Comparison of ENCODE assay signal across 33 mouse cellular contexts in the genomic region with DNA sequence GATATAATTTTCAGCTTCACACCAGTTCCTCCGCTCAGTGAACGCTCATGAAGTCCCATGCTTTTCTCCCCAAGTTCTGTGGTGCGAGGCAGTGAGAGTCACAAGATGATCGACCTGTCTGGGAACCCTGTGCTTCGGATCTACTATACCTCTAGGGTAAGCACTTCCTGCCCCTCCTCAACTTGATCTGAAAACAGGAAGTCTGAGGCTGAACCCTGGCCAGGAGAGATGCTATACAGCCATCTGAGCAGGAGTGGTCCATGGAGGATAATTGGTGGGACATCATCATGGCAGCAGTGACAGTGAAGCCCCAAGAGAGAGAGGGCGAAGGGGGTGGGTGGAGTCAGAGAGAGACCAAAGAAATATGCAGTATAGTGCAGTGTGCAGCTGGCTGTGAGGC. TPM values are rescaled to one million over a fixed set of nuclear protein-coding genes. Genes with fewer than 3 reads are reported as not detected.
DNase-seq lines count a peak whose midpoint lies in the region; ATAC-seq and TF ChIP-seq lines count a peak whose summit lies in the region.
"Had no signal": no experiment of that assay in that cellular context is flagged by ENCODE, and none has a peak within 500 bp of the region (broad histone marks: within the 10 kb centered on the region; RNA-seq: fewer than 3 reads in every experiment).

No protein-coding gene starts in this region.

- peak overlapping the region; percentile 52 for H3K27ac ChIP-seq in spleen, adult 2 months (ENCODE audit: insufficient read depth, low read length)
- H3K27ac ChIP-seq in liver, postnatal 0 days (ENCODE audit: low read depth), result no peak overlapping the region
- H3K27ac ChIP-seq in forebrain, embryonic 10.5 days, result no peak overlapping the region
- H3K27ac ChIP-seq: heart, adult 2 months; hindbrain, embryonic 14.5 days; kidney, embryonic 15.5 days; layer of hippocampus, adult 2 months; left cerebral cortex, adult 2 months; limb, embryonic 12.5 days; liver, embryonic 15.5 days; lung, embryonic 15.5 days; midbrain, embryonic 10.5 days; neural tube, embryonic 12.5 days; stomach, embryonic 15.5 days had no signal

- H3K9ac ChIP-seq in liver, postnatal 0 days (replicated peaks), result no peak overlapping the region
- H3K9ac ChIP-seq: hindbrain, embryonic 14.5 days; kidney, embryonic 15.5 days; limb, embryonic 12.5 days; liver, embryonic 15.5 days; lung, embryonic 15.5 days; neural tube, embryonic 12.5 days; stomach, embryonic 15.5 days had no signal

- no peaks in the 10 kb centered on the region for H3K27me3 ChIP-seq in spleen, adult 2 months (ENCODE audit: control insufficient read depth, insufficient read depth, low read length)
- no peaks in the 10 kb centered on the region for H3K27me3 ChIP-seq in liver, postnatal 0 days (ENCODE audit: insufficient read depth, low read length)
- H3K27me3 ChIP-seq in forebrain, embryonic 10.5 days (ENCODE audit: poor library complexity, severe bottlenecking), result no peaks in the 10 kb centered on the region
- H3K27me3 ChIP-seq: heart, embryonic 12.5 days; kidney, embryonic 15.5 days; limb, embryonic 12.5 days; liver, embryonic 15.5 days; lung, embryonic 15.5 days; neural tube, embryonic 12.5 days; Patski; stomach, embryonic 15.5 days had no signal

- H3K4me2 ChIP-seq in liver, postnatal 0 days (ENCODE audit: low read depth, low read length), result no peak overlapping the region
- H3K4me2 ChIP-seq: heart, embryonic 12.5 days; hindbrain, embryonic 14.5 days; kidney, embryonic 15.5 days; limb, embryonic 12.5 days; liver, embryonic 15.5 days; lung, embryonic 15.5 days; neural tube, embryonic 12.5 days; stomach, embryonic 15.5 days had no signal

- WGBS in spleen, adult 2 months, result 63% methylated on average over 6 of the region's 6 CpGs
- WGBS in liver, postnatal 0 days (ENCODE audit: insufficient replicate concordance), result 70% methylated on average over 6 of the region's 6 CpGs
- 93% methylated on average over 6 of the region's 6 CpGs for WGBS in forebrain, embryonic 10.5 days

- no peak for DNase-seq in spleen, adult 2 months (ENCODE audit: low read depth in 1 of 2, low spot score in 2 of 2)
- no peak for DNase-seq in spleen, postnatal 10 days (ENCODE audit: low spot score in 2 of 2)
- peak; percentile 41 for DNase-seq in CD4-positive helper T cell, adult 2 months (ENCODE audit: low read depth, low spot score)
- DNase-seq in CD8-positive naive resting alpha-beta T cell, adult 2 months (ENCODE audit: low read depth in 2 of 2, low spot score in 2 of 2), result peak; percentile 11 to 30
- peak; percentile 57 for DNase-seq in naive thymus-derived CD4-positive, alpha-beta T cell, adult 2 months (ENCODE audit: low read depth)
- DNase-seq in liver, postnatal 0 days, result no peak
- DNase-seq in forebrain, embryonic 10.5 days (ENCODE audit: extremely low spot score, low spot score), result no peak
- DNase-seq: adrenal gland, postnatal 25 days; cerebellum, adult 11-12 months; cerebellum, postnatal 10 days; heart, adult 2 months; kidney, adult 11 months; kidney, postnatal 25 days; right cerebral cortex, adult 18-20 months; right cerebral cortex, postnatal 4 days; thymus, postnatal 36 days had no signal

- TF ChIP-seq CTCF in spleen, adult 2 months (IDR thresholded peaks at IDR 0.05; ENCODE audit: extremely low read depth, insufficient read depth, insufficient read length, insufficient replicate concordance), result no peak
- TF ChIP-seq CTCF in liver, postnatal 0 days (IDR thresholded peaks at IDR 0.05; ENCODE audit: low read depth), result no peak

- no peak; the same call in 1 of the 2 replicates for TF ChIP-seq POLR2A in spleen, adult 2 months (IDR thresholded peaks at IDR 0.05; ENCODE audit: low read depth, low read length)

- no peaks in the 10 kb centered on the region for H3K9me3 ChIP-seq in liver, postnatal 0 days (ENCODE audit: low read length)
- H3K9me3 ChIP-seq in forebrain, embryonic 10.5 days, result no peaks in the 10 kb centered on the region
- H3K9me3 ChIP-seq: heart, embryonic 12.5 days; kidney, embryonic 15.5 days; limb, embryonic 12.5 days; liver, embryonic 15.5 days; lung, embryonic 15.5 days; midbrain, embryonic 10.5 days; neural tube, embryonic 12.5 days; stomach, embryonic 15.5 days had no signal

- no peak for ATAC-seq in liver, postnatal 0 days
- ATAC-seq: forebrain, embryonic 16.5 days; inflammation-experienced regulatory T-cells, adult 6 months; midbrain, embryonic 16.5 days; Patski had no signal

- no peaks in the 10 kb centered on the region; the same call in 1 of the 2 replicates for H3K4me1 ChIP-seq in spleen, adult 2 months (ENCODE audit: control insufficient read depth, insufficient read depth, insufficient read length)
- H3K4me1 ChIP-seq in liver, postnatal 0 days (ENCODE audit: insufficient read depth), result peaks cover 31% of the 10 kb centered on the region
- peaks cover 23% of the 10 kb centered on the region for H3K4me1 ChIP-seq in forebrain, embryonic 10.5 days

- no peak for TF ChIP-seq EP300 in liver, postnatal 0 days (IDR thresholded peaks at IDR 0.05; ENCODE audit: low read depth)

- peaks cover 20% of the 10 kb centered on the region for H3K36me3 ChIP-seq in spleen, adult 2 months (ENCODE audit: control insufficient read depth, insufficient read depth, low read length)
- H3K36me3 ChIP-seq in liver, postnatal 0 days (replicated peaks; ENCODE audit: insufficient read depth, low read length), result peaks cover 27% of the 10 kb centered on the region
- H3K36me3 ChIP-seq in forebrain, embryonic 10.5 days (replicated peaks), result peaks cover 40% of the 10 kb centered on the region

- H3K4me3 ChIP-seq in spleen, adult 2 months (ENCODE audit: extremely low read depth, insufficient read depth, insufficient read length), result peak overlapping the region; percentile 29; the same call in 1 of the 2 replicates
- H3K4me3 ChIP-seq in liver, postnatal 0 days (ENCODE audit: low read depth, low read length), result no peak overlapping the region
- H3K4me3 ChIP-seq in forebrain, embryonic 10.5 days, result no peak overlapping the region
- H3K4me3 ChIP-seq: heart, adult 2 months; heart, embryonic 12.5 days; kidney, embryonic 15.5 days; layer of hippocampus, adult 2 months; left cerebral cortex, adult 2 months; limb, embryonic 12.5 days; liver, embryonic 15.5 days; lung, embryonic 15.5 days; midbrain, embryonic 10.5 days; neural tube, embryonic 12.5 days; stomach, embryonic 15.5 days had no signal

RNA-seq across cellular contexts. Expression of gene Cdiptos, which starts 2.9 kb away (rescaled TPM):
- 0.59 and 0.71 TPM in 2 replicates for polyA plus RNA-seq in spleen, adult 2 months (2012; rRNA removed)
- polyA plus RNA-seq in liver, postnatal 0 days (2015; fragmentation: Nextera tagmentation; extraction: Ambion mirVana), result 0.68 and 1.0 TPM in 2 replicates
- polyA plus RNA-seq in forebrain, embryonic 10.5 days (2016; fragmentation: Nextera tagmentation; extraction: Ambion mirVana), result 0.72 and 1.0 TPM in 2 replicates

RNA-seq across cellular contexts. Expression of gene Cdipt, which starts 3.1 kb away (rescaled TPM):
- polyA plus RNA-seq in spleen, adult 2 months (2012; rRNA removed), result 154 and 201 TPM in 2 replicates
- polyA plus RNA-seq in liver, postnatal 0 days (2015; fragmentation: Nextera tagmentation; extraction: Ambion mirVana), result 33.2 and 37.4 TPM in 2 replicates
- 84.6 and 85.7 TPM in 2 replicates for polyA plus RNA-seq in forebrain, embryonic 10.5 days (2016; fragmentation: Nextera tagmentation; extraction: Ambion mirVana)

RNA-seq across cellular contexts. Expression of gene Sez6l2, which starts 28.5 kb away (rescaled TPM):
- polyA plus RNA-seq in spleen, adult 2 months (2012; rRNA removed), result 2.4 and 2.9 TPM in 2 replicates
- 0.09 and 0.43 TPM in 2 replicates for polyA plus RNA-seq in liver, postnatal 0 days (2015; fragmentation: Nextera tagmentation; extraction: Ambion mirVana)
- 0.72 and 1.2 TPM in 2 replicates for polyA plus RNA-seq in forebrain, embryonic 10.5 days (2016; fragmentation: Nextera tagmentation; extraction: Ambion mirVana)

RNA-seq across cellular contexts. Expression of gene Asphd1, which starts 29.5 kb away (rescaled TPM):
- not detected in 2 replicates for polyA plus RNA-seq in spleen, adult 2 months (2012; rRNA removed)
- not detected in 2 replicates for polyA plus RNA-seq in liver, postnatal 0 days (2015; fragmentation: Nextera tagmentation; extraction: Ambion mirVana)
- polyA plus RNA-seq in forebrain, embryonic 10.5 days (2016; fragmentation: Nextera tagmentation; extraction: Ambion mirVana), result 0.21 TPM in 1 of 2 replicates, not detected in the other
- polyA plus RNA-seq: heart, embryonic 12.5 days; heart, postnatal 0 days; liver, adult 2 months; liver, embryonic 15.5 days; Patski had no signal

RNA-seq across cellular contexts. Expression of gene Mvp, which starts 35.6 kb away (rescaled TPM):
- polyA plus RNA-seq in spleen, adult 2 months (2012; rRNA removed), result 63.3 and 80.9 TPM in 2 replicates
- 10.5 and 10.9 TPM in 2 replicates for polyA plus RNA-seq in liver, postnatal 0 days (2015; fragmentation: Nextera tagmentation; extraction: Ambion mirVana)
- 3.3 TPM in 2 replicates for polyA plus RNA-seq in forebrain, embryonic 10.5 days (2016; fragmentation: Nextera tagmentation; extraction: Ambion mirVana)

Comparison
In these comparisons a context has a peak if more than half of its experiments do, and no peak if none do; other contexts are left out.
1. DNase-seq: peak in CD4-positive helper T cell, adult 2 months (single experiment), CD8-positive naive resting alpha-beta T cell, adult 2 months (2 of 2) and naive thymus-derived CD4-positive, alpha-beta T cell, adult 2 months (single experiment); none in spleen, adult 2 months (0 of 2), spleen, postnatal 10 days (0 of 2), liver, postnatal 0 days (single experiment) and forebrain, embryonic 10.5 days (single experiment).